Mouse (Mus musculus) lung, postnatal 36 days (tissue): ENCODE data around the gene Acnat1.
"Not testable (repeated sequence)": the region's sequence is repeated elsewhere in the genome, so short reads cannot be mapped to it uniquely, and the experiment has no call there.

Source experiments
- DNase-seq: peaks from one replicate; pipeline ENCODE4 v3.0.0; 2022; ENCODE audit warnings: mixed read lengths

Gene Acnat1

GRCm38 (mm10) chr4:49473435-49474100 is at the start of gene Acnat1:
TSS of gene Acnat1 (minus strand) at chr4:49473912.
- no peak for DNase-seq

- no peak for DNase-seq
Observed at GRCm38 (mm10) chr4:49522576-49522975, 48.9 kb upstream of the Acnat1 start.

- no peak for DNase-seq
Observed at GRCm38 (mm10) chr4:49521346-49521745, 47.6 kb upstream of the Acnat1 start.

- peak; percentile 98 for DNase-seq
Observed at GRCm38 (mm10) chr4:49520572-49521340, 47.0 kb upstream of the Acnat1 start, which contains the start of the genes Mrpl50 and Zfp189. TSS of gene Mrpl50 (minus strand) at chr4:49521093. TSS of gene Zfp189 (plus strand) at chr4:49521176.

- DNase-seq = no peak
Observed at GRCm38 (mm10) chr4:49519476-49519875, 45.8 kb upstream of the Acnat1 start.

GRCm38 (mm10) chr4:49514441-49514840 is 40.7 kb upstream of the Acnat1 start:
- DNase-seq = no peak

GRCm38 (mm10) chr4:49512636-49513035 is 38.9 kb upstream of the Acnat1 start:
- DNase-seq = no peak

GRCm38 (mm10) chr4:49510236-49510835 is 36.6 kb upstream of the Acnat1 start:
- DNase-seq = not testable (repeated sequence)

GRCm38 (mm10) chr4:49509183-49509582 is 35.5 kb upstream of the Acnat1 start:
- no peak for DNase-seq

- no peak for DNase-seq
Observed at GRCm38 (mm10) chr4:49506386-49506785, 32.7 kb upstream of the Acnat1 start, which contains the start of gene Baat. TSS of gene Baat (minus strand) at chr4:49506557.

GRCm38 (mm10) chr4:49503563-49503962 is 29.9 kb upstream of the Acnat1 start:
- DNase-seq = no peak

GRCm38 (mm10) chr4:49485934-49486650 is 12.4 kb upstream of the Acnat1 start:
- not testable (repeated sequence) for DNase-seq

GRCm38 (mm10) chr4:49485442-49485841 is 11.7 kb upstream of the Acnat1 start:
- DNase-seq = no peak

- DNase-seq = peak; percentile 4
Observed at GRCm38 (mm10) chr4:49480896-49481295, 7.2 kb upstream of the Acnat1 start.

- peak; percentile 5 for DNase-seq
Observed at GRCm38 (mm10) chr4:49480104-49480760, 6.5 kb upstream of the Acnat1 start.

- DNase-seq = peak; percentile 2
Observed at GRCm38 (mm10) chr4:49479035-49479434, 5.3 kb upstream of the Acnat1 start.

- peak; percentile 53 for DNase-seq
Observed at GRCm38 (mm10) chr4:49478118-49478877, 4.6 kb upstream of the Acnat1 start.

GRCm38 (mm10) chr4:49474583-49474982 is 871 bp upstream of the Acnat1 start:
- DNase-seq = no peak

- DNase-seq = no peak
Observed at GRCm38 (mm10) chr4:49469435-49470151, 4.1 kb downstream of the Acnat1 start.

- no peak for DNase-seq
Observed at GRCm38 (mm10) chr4:49467360-49467759, 6.4 kb downstream of the Acnat1 start.

GRCm38 (mm10) chr4:49456171-49456570 is 17.5 kb downstream of the Acnat1 start:
- DNase-seq = peak; percentile 5
